Mouse (Mus musculus): ENCODE measurements around the gene Pakap.
A peak's percentile ranks its signal among the peaks of the same experiment; 100 is the strongest.

Gene Pakap

GRCm38 (mm10) chr4:57625306-57625705, 57.3 kb downstream of the Pakap start:
- no peak for DNase-seq (ENCODE audit: low spot score in 2 of 2)

DNA sequence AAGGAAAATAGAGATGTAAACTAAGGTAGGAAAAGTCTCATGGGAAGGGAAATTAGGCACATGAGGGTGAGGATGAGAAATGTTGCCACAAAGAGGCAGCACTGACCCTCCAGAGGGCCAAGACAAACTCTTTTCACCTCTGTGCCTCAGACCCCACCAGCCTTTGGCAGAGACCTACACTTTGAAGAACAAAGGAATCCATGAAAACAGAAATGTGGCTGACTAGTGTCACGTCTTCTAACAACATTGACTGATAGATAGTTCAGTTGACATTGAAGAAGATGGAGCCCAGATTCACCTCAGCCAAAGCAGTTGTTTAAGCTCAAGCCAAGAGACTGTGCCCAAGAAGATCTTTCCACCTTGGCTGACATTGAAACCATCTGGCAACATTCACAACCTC, 57.8 kb downstream of the Pakap start:
- no peak for DNase-seq (ENCODE audit: low spot score in 2 of 2)

DNA sequence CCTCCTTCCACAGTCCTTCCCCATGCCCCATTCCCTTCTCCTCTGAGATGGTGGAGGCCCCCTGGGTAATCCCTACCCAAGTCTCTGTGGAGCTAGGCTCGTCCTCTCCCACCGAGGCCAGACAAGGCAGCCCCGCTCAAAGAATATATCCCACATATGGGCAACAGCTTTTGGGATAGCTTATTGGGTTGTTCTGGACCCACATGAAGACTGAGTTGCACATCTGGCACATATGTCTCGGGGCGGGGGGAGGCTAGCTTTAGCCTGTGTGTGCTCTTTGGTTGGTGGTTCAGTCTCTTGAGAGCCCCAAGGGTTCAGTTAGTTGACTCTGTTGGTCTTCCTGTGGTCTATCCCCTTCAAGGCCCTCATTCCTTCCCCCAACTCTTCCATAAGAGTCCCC, 58.9 kb downstream of the Pakap start:
- no peak for DNase-seq (ENCODE audit: low spot score in 2 of 2)

GRCm38 (mm10) chr4:57632386-57632785, 64.4 kb downstream of the Pakap start:
- no peak for DNase-seq (ENCODE audit: low spot score in 2 of 2)

GRCm38 (mm10) chr4:57633052-57633451, 65.1 kb downstream of the Pakap start:
- DNase-seq (ENCODE audit: low spot score in 2 of 2), result no peak

DNA sequence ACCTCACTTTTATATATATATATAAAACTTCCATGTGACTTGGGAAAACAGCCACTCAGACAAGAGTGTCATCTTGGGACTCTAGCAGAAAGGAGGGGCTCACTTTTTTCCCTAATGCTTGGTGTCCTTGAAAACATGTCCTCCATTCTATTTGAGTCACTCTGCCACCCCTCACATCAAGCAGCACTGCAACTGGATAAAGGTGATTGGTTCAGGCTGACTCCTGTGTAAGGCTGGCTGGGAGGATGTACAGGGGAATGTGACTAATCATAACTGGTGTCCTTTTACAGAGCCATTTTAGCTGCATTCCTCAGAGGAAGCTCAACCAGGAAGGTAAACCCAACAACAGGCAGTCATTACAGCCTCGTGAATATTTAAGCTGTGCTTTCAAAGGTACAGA, 67.0 kb downstream of the Pakap start:
- no peak for DNase-seq (ENCODE audit: low spot score in 2 of 2)

DNA sequence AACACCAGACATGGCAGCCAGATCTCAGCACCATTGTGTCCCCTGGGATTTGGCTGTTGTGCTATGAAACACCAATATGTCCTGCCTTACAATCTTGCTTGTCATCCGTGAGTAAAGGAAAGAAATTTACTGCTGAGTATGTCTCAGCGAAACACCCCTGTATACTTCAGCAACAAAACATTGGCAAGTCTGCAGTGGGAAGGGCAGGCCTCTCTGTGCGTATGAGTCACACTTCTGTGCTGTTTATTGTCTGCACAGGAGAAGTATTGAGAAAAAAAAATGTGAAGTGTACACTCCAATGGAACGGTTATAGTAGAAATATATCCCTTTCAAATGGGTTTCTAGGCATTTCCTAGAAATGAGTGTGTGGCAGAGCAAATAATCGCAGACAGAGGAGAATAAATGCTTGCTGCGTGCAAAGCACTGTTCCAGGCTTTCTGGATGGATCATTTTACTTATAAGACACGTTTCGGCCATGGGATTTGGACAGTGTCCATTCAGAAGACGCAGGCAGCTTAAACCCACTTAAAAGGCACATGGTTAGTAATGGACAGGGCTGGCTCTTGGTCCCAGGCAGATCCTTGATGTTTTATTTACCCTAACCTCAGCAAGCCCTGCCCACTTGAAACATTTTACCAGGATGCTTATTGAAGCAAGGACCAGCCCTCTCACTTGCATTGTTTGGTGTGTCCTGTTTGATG, 69.0 kb downstream of the Pakap start:
- DNase-seq (ENCODE audit: low spot score in 2 of 2), result no peak

DNA sequence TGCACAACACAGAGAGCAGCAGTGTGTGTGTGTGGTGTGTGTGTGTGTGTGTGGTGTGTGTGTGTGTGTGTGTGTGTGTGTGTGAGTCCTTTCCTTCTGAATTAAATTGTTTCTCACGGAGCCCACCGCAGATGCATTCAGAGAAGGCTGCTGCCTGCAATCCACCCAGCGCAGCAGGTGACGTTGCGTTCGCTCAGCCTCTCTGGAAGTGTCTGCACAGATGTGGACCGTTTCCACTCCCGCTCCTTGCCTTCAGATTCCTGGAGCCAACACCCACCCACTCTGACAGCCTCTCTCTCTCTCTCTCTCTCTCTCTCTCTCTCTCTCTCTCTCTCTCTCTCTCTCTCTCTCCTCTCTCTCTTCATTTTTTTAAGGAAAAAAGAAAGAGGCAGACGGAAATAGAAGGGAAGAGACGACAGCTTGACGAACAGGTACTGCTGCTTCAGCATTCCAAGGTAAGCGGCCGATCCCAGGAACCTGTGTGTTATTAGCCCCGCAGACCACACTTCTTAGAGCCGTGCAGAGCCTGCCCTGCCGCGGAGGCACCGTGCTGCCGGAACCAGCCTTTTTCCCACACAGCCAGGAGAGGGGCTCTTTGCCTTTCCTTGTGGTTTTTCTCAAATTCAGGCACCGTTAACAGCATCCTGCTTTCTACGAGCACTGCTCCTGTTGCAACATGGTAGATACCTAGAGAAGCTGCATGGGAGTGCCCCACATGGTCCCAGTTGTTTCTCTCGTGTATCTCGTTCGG, 69.8 kb downstream of the Pakap start:
- no peak for DNase-seq (ENCODE audit: low spot score in 2 of 2)

GRCm38 (mm10) chr4:57638941-57639340, 71.0 kb downstream of the Pakap start:
- DNase-seq (ENCODE audit: low spot score in 2 of 2), result no peak

GRCm38 (mm10) chr4:57640222-57640621, 72.2 kb downstream of the Pakap start:
- no peak for DNase-seq (ENCODE audit: low spot score in 2 of 2)

- DNase-seq (ENCODE audit: low spot score in 2 of 2), result no peak
These were observed 73.0 kb downstream of the Pakap start for GRCm38 (mm10) chr4:57640971-57641370.

GRCm38 (mm10) chr4:57650994-57651393, 83.0 kb downstream of the Pakap start:
- no peak for DNase-seq (ENCODE audit: low spot score in 2 of 2)

- DNase-seq (ENCODE audit: low spot score in 2 of 2), result no peak
These were observed 83.6 kb downstream of the Pakap start for GRCm38 (mm10) chr4:57651547-57651946.

DNA sequence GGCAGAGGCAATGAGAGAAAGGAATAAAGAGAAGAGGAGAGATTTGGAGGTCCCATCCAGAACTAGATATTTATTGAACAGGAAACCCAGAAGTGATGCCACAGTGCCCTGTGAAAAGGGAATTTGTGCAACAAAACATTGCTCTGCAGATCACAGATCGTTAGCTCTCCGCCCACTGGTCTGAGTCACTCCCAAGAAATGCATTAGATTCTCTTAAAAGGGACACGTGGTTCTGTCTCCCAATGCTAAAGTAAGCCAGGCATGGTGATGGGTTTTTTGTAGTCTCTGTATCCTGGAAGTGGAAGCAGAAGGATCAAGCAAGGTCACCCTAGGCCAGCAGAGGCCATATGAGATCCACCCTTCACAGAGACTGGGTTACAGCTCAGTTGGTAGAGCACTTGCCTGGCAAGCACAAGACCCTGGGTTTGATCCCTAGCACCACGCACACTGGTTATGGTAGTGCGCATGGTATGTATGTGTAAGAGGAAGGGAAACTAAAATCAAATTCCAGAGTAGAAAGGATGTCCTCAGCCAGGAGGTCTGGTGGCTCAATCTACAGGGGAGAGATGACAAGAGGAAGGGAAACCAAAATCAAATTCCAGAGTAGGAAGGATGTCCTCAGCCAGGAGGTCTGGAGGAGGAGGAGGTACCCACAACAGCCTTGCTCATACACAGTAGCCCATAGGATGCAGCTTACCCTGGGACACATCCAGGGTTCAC, 84.4 kb downstream of the Pakap start:
- DNase-seq (ENCODE audit: low spot score in 2 of 2), result no peak

GRCm38 (mm10) chr4:57655966-57656365, 88.0 kb downstream of the Pakap start:
- DNase-seq (ENCODE audit: low spot score in 2 of 2), result no peak

GRCm38 (mm10) chr4:57656388-57656787, 88.4 kb downstream of the Pakap start:
- DNase-seq (ENCODE audit: low spot score in 2 of 2), result no peak

DNA sequence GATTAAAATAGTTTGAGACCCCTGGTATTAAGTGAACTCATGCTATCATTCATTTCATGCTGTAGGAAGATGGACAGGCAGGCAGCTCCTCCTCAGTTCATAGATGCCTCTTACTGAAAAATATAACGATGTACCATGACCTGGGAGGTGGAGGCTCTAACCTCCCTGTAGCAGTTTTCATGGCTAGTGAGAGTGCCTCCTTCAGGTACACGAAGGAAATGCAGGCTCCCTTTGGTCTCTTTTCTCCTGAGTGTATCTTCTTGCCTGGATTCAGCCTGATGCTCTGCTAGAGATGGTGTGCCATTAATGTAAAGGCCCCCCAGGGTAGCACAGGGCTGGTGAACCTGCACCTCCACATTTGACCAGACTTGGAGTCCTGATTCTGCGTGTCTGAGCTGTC, 88.9 kb downstream of the Pakap start:
- DNase-seq (ENCODE audit: low spot score in 2 of 2), result no peak

DNA sequence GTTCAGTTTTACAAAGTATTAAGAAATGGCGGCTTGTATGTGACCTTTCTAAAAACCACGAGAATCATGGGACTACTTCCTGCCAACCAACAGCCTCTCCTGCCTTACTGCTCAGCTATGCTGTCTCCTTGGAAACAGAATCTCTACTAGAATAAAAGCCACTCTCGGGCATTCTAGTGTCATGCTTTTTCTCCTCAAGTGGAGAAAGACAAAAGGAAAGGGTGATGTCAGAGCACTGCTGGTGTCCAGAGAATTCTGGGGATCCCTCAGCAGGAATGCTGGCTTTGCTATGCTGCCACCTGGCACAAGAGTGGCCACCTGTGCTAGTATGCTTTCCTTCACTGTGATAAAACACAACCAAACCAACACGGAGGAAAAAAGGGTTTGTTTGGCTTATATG, 92.5 kb downstream of the Pakap start:
- DNase-seq (ENCODE audit: low spot score in 2 of 2), result no peak

DNA sequence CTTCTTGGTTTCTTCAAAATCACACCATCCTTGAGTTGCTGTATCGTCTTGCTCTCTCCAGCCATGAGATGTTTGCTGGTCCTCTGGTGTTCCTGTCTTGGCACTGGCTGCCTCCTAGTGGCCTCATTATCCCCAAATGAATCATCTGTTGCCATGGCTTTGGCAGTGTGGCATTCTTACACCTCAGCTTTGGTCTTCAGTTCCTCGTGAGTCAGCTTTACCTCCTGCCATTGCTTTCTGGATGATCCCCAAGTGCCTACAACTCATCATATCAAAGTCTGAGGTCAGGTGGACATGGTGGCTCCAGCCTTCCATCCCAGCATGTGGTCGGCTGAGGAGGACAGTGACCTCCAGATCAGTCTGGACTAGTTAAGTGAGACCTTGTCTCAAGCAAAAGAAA, 98.1 kb downstream of the Pakap start:
- no peak for DNase-seq (ENCODE audit: low spot score in 2 of 2)

DNA sequence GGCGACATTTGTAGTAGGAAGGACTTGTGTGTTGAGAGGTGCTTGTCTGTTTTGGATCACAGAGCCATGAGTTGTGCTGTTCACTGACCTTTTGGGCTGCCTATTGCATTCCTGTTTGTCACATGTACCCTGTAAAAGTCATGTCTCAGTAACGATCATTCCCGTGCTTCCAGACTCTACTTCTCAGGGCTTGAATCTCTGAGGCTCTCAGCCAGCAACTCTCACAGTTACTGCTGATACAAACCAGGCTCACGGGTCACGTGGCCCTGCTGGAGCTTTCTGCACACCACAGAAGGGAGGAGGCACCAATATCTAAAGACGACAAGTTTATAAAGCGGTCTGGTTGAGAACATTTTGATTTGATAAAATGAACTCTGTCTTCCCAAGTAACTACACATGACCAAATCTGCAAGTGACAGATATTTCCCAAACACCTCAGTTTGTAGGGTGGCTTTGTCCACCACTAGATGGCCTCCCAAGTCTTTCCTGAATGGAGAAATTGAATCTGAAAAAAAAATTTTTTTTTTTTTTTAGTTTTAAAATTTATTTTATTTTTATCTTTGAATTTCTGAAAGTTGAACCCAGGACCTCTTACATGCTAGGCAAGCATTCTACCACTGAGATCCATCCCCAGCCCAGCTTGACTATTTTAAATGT, 103.0 kb downstream of the Pakap start:
- DNase-seq (ENCODE audit: low spot score in 2 of 2), result peak; percentile 80 to 87

- DNase-seq (ENCODE audit: low spot score in 2 of 2), result no peak
These were observed 104.6 kb downstream of the Pakap start for GRCm38 (mm10) chr4:57672541-57672940.
